Mouse (Mus musculus) B cell, adult 2 months (primary cell): ENCODE results near the gene Syk.

Source experiments
- DNase-seq, 2 experiments: peaks; one replicate each; pipeline ENCODE4 v3.0.0; 2022

Syk gene

GRCm38 (mm10) chr13:52569194-52569769 is 13.7 kb upstream of the Syk start:
- DNase-seq = no peak

- DNase-seq = no peak
Measured at GRCm38 (mm10) chr13:52570276-52570675, 12.7 kb upstream of the Syk start.

- DNase-seq = peak; percentile 70 to 74
Measured at GRCm38 (mm10) chr13:52571591-52572384, 11.2 kb upstream of the Syk start.

GRCm38 (mm10) chr13:52572451-52573446 is 10.2 kb upstream of the Syk start:
- peak; percentile 90 to 91 for DNase-seq

DNA sequence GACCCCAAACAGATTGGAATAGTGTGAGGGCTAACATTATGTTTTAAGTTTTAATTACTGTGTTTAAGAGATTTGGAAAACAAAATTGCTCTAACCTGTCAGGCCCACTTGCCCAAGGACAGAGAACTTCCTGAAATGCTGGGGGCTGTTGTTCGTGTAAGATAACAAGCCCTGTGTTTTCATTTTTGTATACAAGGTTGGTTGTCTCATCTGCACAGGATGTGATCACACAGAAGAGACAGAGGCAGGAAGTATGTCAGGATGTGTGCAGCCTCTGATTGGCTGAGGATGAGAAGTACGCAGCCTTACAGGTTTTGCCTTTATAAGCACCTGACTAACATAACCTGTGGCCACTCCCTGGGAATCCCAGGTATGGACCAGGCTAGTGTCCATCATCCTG is 8.7 kb upstream of the Syk start:
- peak; percentile 53 to 63 for DNase-seq

- DNase-seq = no peak
Measured at GRCm38 (mm10) chr13:52575483-52575882, 7.5 kb upstream of the Syk start.

DNA sequence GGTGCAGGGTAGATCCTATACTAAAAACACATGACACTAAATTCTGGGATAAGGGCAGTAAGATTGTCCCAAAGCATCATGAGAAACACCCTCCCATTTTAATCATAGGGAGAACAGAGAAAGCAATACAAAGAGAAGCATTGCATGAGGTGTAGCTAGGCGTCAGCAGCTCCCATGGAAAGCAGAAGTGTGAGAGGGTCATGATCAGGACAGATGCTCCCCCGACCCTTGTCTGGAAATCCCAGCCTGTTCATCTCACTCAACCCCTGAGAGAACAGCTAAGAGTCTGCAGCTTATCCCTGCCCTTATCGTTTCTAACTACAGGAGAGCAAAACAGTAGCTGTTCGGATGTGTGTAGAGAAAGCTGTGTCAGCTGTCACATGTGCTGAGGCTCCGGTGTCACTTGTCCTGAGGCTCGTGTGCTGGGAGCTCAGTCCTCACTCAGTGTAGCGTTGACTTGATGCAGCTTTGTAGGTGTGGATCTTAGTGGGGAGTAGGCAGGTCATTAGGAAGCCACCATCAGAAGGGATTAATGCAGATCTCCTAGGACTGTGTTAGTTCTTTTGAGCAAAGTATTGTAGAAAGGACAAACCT is 6.9 kb upstream of the Syk start:
- DNase-seq = no peak

GRCm38 (mm10) chr13:52576841-52577240 is 6.1 kb upstream of the Syk start:
- DNase-seq = no peak

DNA sequence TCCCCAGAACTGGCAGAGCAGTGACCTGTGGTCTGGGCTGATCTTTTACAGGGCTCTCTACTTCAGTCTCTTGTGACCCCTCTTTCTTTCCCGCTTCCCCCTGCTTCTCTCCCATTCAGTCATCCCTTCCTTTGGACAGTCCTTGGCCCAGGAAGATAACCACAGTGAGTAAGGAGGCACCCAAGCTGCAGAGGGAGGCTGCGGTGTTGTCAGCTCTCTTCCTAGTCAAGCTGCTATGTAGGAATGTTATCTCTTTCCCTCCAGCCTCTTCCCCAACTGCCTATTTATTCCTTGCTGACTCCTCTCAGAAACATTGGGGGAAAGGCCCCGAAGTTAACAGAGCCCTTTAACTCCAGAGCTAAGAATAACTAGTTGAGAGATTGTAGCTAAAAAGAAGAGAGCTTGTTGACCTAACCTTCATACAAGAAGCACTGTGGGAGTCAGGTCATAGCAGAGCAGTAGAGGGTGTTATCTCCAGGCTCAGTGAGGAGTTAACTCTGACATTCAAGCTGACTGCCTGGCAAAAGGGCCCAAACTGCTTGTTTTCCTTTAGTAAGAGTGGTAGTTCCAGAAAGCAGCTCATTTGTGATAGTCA is 5.5 kb upstream of the Syk start:
- no peak for DNase-seq

DNA sequence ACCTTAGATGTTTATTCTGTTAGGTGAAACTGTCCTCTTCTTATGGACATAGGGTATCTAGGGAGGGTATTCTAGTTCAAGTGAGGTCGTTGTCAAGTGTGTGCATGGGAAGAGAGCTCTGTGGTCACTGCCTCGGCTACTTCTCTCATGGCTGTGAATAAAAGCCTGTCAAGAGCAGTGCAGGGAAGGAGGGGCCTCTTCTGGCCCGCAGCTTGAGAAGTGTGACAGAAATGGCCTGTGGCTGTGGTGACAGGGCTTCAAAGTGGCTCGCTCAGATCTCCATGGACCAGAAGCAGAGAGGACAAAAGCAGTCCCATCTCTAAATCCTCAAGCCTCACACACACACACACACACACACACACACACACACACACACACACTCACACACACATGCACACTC is 5.0 kb upstream of the Syk start:
- no peak for DNase-seq

- no peak for DNase-seq
Measured at GRCm38 (mm10) chr13:52578776-52579175, 4.2 kb upstream of the Syk start.

GRCm38 (mm10) chr13:52582506-52582877 is 481 bp upstream of the Syk start:
- DNase-seq = peak; percentile 82

DNA sequence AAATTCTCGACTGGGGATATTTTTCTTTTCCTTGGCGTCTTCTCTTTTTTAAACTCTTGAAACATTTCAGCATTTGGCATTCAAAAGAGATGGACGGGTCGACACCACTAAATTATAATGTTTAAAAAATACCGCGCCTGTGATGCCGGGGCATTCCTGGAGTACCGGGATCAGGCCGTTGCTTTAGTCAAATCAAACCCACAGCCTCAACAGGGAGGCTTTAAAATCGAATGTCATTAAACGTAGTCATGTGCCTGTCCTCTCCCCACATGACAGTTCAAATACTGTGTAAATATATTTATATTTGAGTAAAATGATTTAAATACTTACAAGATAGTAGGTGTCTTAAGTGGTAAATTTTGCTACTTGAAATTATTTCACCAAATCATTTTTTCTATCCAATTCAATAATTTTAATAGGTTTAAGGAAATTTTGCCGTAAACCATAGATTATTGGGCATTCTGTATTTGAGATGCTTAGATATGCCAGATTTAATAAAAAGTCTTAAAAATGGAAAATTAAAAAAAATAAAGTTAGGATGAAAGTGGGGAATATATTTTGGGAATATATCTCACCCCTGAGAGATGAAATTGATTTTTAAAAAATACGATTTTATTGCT is 1.1 kb downstream of the Syk start:
- DNase-seq = peak; percentile 62 to 63

- peak; percentile 58 to 64 for DNase-seq
Measured at GRCm38 (mm10) chr13:52584654-52585455, 1.9 kb downstream of the Syk start.

DNA sequence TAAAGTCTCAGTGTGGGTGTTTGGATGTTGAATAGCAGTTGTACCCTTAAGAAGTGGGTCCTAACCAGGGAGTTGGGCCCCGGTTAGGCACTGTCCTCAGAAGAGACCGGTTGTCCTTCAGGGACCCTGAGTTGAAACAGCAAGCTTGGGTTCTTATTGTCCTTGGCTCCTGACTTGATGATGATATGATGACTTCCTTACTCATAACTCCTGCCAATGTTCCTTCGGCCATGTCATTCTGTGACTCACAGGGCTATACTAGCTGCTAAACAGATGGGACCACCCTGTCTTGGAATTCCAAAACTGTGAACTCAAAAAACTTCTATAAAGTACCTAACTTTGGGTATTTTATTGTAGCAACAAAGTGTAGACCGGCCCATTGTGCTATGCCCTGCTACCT is 4.8 kb downstream of the Syk start:
- no peak for DNase-seq

DNA sequence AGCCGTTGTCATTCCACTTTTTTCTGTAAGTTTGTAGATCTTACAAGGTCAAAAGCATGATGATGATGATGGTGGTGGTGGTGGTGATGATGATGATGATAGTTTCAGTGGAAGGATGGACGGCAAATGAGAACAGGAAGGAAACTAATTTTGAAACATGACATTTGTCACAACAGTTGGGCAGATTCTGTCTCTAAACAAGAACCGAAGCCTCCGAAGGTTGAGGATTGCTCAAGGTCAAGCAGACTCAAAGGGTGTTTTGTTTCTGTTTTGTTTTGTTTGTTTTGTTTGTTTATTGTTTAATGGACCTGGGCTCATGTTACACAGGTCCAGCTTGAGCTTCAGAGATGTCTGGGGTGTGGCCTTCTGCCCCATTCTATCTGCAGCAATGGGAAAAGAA is 6.1 kb downstream of the Syk start:
- DNase-seq = no peak

- no peak for DNase-seq
Measured at GRCm38 (mm10) chr13:52591831-52592230, 8.9 kb downstream of the Syk start.

DNA sequence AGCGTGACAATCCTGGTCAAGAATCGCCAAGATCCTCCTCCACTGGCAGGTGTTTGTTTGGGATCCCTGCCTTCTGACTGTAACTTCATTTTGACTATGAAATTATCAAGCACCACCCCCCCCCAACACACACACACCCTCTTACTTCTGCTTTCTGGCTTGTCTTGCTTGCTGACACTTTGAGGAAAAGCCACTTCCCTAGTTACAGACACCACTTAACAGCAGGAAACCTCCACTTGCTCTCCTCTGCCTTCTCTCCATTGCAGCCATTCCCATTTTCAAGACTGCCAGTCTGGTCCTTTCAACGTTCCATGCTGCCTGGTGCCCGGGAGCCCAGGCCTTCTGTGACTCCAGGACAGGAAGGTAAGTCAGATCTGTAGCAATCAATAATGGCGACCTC is 13.7 kb downstream of the Syk start:
- DNase-seq = peak in 1 of 2 experiments; percentile 76

- peak; percentile 57 to 70 for DNase-seq
Measured at GRCm38 (mm10) chr13:52597092-52597678, 14.2 kb downstream of the Syk start.

DNA sequence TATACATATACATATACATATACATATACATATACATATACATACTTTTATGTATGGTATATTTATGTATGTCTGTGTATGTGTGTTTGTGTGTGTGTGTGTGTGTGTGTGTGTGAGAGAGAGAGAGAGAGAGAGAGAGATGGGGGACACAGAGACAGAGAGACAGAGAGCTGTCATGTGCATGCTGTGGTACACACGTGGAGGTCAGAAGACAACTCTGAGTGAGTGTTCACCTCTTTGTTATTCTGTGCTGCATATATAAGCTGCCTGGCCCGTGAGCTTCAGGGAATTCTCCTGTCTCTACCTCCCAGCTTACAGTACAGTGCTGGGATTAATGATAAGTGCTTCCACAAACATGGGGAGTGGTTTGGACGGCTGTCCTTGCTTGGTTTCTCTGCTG is 15.3 kb downstream of the Syk start:
- no peak for DNase-seq
